Mouse (Mus musculus): ENCODE data around the gene 4931406P16Rik. TPM values are rescaled to one million over a fixed set of nuclear protein-coding genes. Genes with fewer than 3 reads are reported as not detected.

4931406P16Rik gene
- total RNA-seq, 2 experiments from 2014 or later = 71.5 to 80.6 TPM

GRCm38 (mm10) chr7:34257279-34257678 lies 56.1 kb downstream of the 4931406P16Rik start:
- intact Hi-C loops (cut with DNase I) = no loop called here
- no peak for DNase-seq

DNA sequence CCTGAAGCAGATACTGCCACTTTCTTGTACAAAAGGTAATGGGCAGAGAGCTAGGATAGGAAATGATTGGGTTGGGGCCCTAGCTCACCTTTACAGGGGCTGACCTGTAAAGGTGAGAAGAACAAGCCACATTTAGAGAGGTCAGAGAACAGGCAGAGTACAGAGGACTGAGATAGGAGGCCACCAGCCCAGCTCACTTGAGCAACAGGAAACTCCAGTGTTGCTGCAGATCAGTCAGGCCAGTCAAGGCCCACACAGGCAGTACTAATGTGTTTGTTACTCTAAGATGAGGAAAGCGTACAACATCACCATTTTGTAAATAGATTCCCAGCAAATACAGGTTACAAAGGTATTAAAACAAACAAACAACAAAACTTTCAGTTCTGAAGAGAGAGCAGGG lies 57.4 kb downstream of the 4931406P16Rik start:
- intact Hi-C loops (cut with DNase I) = no loop called here
- DNase-seq = no peak

DNA sequence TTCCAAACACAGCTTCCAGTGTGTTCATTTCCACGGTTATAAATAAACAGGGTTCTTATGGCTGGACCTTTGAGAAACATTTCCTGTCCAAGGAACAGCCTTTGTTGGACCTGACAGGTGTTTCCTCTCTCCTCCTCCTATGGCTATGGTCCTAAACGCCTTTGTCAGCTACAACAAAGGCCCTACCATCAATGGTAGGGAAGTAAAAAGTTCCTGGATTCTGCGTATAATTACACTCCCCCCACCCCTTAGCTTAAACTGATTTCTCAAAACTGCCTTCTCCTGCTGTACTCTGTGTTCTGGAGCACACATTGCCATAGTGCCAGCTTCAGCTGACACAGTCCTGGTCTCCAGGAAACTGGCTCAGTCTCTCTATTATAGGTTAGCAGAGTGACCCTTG lies 58.2 kb downstream of the 4931406P16Rik start:
- intact Hi-C loops (cut with DNase I) = no loop called here
- DNase-seq = no peak

- DNase-seq = no peak
- intact Hi-C loops (cut with DNase I) = loop anchor here (2.0 kb wide), 2 partner anchors 61 to 103 kb away; partner anchors contain the start of gene 4931406P16Rik
Measured at GRCm38 (mm10) chr7:34252030-34252429, 61.3 kb downstream of the 4931406P16Rik start.

DNA sequence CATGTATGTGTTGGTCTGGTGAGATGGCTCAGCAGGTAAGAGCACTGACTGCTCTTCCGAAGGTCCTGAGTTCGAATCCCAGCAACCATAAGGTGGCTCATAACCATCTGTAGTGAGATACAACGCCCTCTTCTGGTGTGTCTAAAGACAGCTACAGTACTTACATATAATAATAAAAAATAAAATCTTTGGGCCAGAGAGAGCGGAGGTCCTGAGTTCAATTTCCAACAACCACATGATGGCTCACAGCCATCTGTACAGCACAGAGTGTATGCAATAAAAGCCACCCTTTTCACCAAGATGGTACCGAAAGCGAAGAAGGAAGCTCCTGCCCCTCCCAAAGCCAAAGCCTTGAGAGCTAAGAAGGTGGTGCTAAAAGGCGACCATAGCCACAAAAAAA lies 62.6 kb downstream of the 4931406P16Rik start, which contains the start of gene Gm6096:
Gm6096 (plus strand) TSS at position 301 of the 400 bp plus-strand sequence.
- intact Hi-C loops (cut with DNase I) = no loop called here
- DNase-seq = no peak

DNA sequence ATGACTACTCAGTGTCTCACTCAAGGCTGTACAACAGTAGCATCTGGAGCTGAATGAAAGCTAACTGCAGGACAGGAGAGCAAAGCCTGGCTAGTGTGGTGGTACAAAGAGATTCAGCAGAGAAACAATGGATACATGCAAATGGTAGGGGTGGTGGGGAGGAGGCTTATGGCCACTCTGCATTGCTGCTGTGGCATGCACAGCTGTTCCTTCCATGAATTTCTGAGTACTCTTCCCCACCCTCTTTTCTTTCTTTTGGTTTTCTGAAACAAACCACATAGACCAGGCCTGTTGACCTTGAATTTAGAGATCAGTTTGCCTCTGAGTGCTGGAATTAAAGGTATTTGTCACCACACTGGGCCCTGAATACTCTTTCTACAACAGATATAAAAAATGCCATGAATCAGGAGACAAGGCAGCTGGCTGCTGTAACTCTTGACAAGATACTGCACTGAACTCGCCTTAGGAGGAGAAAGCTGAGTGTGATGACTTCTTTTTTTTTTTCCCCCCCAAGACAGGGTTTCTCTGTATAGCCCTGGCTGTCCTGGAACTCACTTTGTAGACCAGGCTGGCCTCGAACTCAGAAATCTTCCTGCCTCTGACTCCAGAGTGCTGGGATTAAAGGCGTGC lies 66.4 kb downstream of the 4931406P16Rik start:
- DNase-seq = no peak
- intact Hi-C loops (cut with DNase I) = no loop called here

- DNase-seq = no peak
- intact Hi-C loops (cut with DNase I) = no loop called here
Measured at GRCm38 (mm10) chr7:34242176-34242575, 71.2 kb downstream of the 4931406P16Rik start.

GRCm38 (mm10) chr7:34238086-34238485 lies 75.3 kb downstream of the 4931406P16Rik start:
- DNase-seq = no peak
- intact Hi-C loops (cut with DNase I) = loop anchor here (10.0 kb wide), 1 partner anchor 417 kb away; the partner anchor contains the start of gene Kctd15

GRCm38 (mm10) chr7:34235602-34236001 lies 77.7 kb downstream of the 4931406P16Rik start:
- intact Hi-C loops (cut with DNase I) = loop anchor here (10.0 kb wide), 1 partner anchor 419 kb away; the partner anchor contains the start of gene Kctd15
- DNase-seq = no peak

DNA sequence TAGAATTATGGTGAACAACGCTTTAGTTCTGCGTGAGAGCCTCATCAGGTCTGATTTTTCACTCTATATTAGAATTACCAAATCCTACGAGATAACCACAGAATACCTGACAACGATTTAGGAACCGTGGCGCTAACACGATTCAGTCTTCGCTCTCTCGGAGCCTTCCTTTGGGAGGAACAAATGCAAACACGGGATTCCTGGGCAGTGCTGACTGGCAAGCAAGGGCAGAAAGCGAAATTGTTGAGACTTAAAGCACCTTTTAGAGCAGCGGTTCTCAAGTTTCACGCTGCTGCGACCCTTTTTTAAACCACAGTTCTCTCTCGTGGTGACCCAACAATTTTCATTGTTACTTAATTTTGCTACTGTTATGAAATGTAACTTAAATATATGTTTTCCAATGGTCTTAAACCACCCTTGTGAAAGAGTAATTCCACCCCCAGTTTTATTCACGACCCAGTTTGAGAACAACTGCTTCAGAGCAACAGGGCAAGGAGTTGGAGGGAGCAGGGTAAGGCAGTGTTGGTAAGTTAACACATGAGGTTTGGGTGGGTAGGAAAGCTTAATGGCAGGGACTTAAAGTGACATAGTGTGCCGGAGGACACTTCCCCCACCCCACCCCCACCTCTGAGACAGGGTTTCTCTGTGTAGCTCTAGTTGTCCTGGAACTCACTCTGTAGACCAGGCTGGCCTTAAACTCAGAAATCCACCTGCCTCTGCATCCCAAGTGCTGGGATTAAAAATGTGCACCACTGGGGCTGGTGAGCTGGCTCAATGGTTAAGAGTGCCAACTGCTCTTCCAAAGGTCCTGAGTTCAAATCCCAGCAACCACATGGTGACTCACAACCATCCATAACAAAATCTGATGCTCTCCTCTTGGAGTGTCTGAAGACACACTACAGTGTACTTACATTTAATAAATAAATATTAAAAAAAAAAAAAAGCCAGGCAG lies 78.5 kb downstream of the 4931406P16Rik start:
- DNase-seq = no peak
- intact Hi-C loops (cut with DNase I) = loop anchor here (5.0 to 10.0 kb wide), 2 partner anchors 38 to 420 kb away; partner anchors contain the start of genes Kctd15 and Pdcd2l

- intact Hi-C loops (cut with DNase I) = loop anchor here (5.0 to 10.0 kb wide), 2 partner anchors 37 to 421 kb away; partner anchors contain the start of genes Kctd15 and Pdcd2l
Measured at GRCm38 (mm10) chr7:34233909-34234609, 79.3 kb downstream of the 4931406P16Rik start.

GRCm38 (mm10) chr7:34232785-34233725 lies 80.3 kb downstream of the 4931406P16Rik start:
- intact Hi-C loops (cut with DNase I) = loop anchor here (5.0 to 10.0 kb wide), 2 partner anchors 36 to 422 kb away; partner anchors contain the start of genes Kctd15 and Pdcd2l
- no peak for DNase-seq

More at GRCm38 (mm10) chr7:34233909-34234609, 79.3 kb downstream of the 4931406P16Rik start:
- DNase-seq = peak; percentile 96 to 98

DNA sequence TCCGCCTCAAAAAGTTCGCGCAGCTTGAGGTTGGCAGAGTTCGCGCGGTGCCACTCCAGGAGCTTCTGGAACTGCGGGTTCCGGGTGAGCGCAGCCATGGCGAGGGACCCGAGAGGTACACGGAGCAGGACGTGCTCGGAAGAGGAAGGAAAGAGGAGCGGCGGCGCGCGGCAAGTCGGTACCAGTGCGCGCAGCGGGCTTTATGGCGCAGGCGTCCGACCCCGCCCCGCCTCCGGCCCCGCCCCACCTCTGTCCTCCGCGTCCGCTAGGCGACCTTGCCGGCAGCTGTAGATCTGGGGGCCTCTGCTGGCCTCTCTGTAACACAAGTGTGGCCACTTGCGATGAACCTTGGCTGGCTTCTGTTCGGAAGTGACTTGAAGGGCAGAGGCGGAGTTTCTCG lies 83.2 kb downstream of the 4931406P16Rik start, which contains the start of gene Gpi1:
Gpi1 (minus strand) TSS at position 221 of the 400 bp plus-strand sequence.
- intact Hi-C loops (cut with DNase I) = loop anchor here (5.0 to 10.0 kb wide), 2 partner anchors 33 to 425 kb away; partner anchors contain the start of genes Kctd15 and Pdcd2l

DNA sequence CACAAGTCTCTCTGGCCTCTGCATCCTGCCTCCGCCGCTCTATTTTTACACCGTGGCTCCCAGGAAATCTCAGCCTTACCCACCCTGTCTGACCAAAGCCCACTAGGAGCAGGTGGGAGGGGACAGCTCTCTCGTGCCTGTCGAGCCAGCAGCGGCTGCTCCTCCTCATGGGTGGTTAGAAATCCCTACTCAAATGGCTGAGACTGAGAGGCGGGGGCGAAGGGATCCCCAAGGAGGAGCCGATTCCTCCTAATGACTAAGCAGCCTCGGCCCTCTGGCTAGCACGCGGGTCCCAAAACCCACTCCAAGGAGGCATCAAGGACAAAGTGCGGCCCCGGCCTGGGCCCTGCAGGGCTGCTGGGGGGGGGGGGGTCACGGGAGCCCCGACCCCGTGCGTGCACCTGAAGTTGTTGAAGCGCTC lies 83.7 kb downstream of the 4931406P16Rik start:
- peak; percentile 50 to 58 for DNase-seq
- intact Hi-C loops (cut with DNase I) = loop anchor here (5.0 to 10.0 kb wide), 2 partner anchors 32 to 425 kb away; partner anchors contain the start of genes Kctd15 and Pdcd2l

More for the DNA sequence above, 83.2 kb downstream of the 4931406P16Rik start, which contains the start of gene Gpi1:
- DNase-seq = peak; percentile 84 to 87

DNA sequence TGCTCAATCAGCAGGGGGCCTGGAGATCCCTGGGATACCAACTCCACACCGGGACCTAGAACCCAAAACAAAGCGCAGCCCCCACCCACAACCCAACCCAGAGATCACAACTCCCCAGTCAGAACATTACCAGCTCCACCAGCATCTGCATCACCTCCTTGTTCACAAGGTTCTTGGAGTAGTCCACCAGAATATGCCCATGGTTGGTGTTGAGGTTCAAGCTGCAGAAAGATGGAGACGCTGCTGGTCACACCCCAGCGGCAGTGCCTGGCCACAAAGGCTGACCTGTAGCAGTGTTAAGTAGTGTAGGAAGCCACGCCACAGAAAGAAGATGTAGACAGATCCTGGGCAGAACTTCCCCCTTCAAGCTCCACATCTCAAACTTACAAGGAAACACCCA lies 84.2 kb downstream of the 4931406P16Rik start:
- intact Hi-C loops (cut with DNase I) = no loop called here
- no peak for DNase-seq

DNA sequence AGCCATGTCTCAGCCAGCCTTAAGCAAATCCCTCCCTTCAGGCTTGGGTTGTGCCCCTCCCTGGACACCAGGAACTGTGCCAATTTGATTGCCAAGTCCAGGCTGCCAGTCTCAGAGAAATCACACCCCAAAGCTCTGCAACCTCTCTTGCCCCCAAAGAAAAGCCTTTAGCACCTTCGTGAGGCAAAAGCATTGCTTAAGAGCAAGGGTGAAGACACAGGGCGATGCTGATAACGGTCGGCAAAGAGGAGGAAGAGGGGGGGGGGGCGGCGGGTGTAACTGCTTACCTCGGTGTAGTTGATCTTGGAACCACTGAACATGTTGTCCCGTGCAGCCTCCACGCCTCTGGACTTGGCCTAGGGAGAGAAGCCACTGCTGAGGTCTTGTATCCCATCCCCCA lies 84.7 kb downstream of the 4931406P16Rik start:
- intact Hi-C loops (cut with DNase I) = no loop called here
- peak in 1 of 2 experiments; percentile 42 for DNase-seq

DNA sequence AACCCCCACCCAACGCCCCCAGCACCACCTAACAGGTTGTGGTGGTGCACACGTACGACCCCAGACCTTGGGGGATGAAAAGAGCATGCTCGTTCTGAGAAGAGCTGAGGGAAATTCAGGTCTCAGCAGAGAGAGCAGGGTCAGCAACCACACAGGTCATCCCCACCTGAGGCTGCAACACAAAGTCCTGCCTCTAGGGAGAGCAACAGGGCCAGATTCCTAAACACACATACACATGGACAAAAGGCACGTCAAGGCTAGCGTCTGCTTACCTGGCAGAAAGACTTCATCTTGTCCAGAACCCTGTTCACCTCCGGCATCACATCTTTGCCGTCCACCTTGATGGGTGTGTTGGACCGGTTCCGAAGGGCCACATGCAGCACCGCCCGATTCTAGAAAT lies 86.5 kb downstream of the 4931406P16Rik start:
- DNase-seq = no peak
- intact Hi-C loops (cut with DNase I) = no loop called here

GRCm38 (mm10) chr7:34226086-34226485 lies 87.3 kb downstream of the 4931406P16Rik start:
- intact Hi-C loops (cut with DNase I) = no loop called here
- no peak for DNase-seq

- no peak for DNase-seq
- intact Hi-C loops (cut with DNase I) = no loop called here
Measured at GRCm38 (mm10) chr7:34224308-34224707, 89.0 kb downstream of the 4931406P16Rik start.
